ENCODE assay signal across 39 mouse cellular contexts in the genomic region with DNA sequence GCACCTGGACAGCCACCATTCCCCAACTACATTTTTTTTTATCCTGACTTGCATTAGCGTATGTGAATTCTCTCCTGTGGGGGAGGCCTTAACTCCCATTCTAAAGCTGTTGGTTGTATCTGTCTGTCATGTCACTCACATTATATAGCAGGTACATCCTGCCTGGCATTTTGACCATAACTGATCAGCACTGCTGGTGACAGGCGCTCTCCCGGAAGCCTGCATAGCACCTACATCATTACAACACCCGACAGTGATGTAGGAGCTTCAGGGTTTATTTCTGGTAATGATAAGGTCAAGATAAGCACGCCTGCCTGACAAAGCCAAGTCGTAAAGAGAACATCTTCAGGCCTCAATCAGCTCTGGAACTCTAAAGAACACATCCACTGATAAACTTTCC. TPM values are rescaled to one million over a fixed set of nuclear protein-coding genes. Genes with fewer than 3 reads are reported as not detected.
"Had no signal": no experiment of that assay in that cellular context is flagged by ENCODE, and none has a peak within 500 bp of the region (broad histone marks: within the 10 kb centered on the region; RNA-seq: fewer than 3 reads in every experiment).

No protein-coding gene starts in this region.

- H3K9ac ChIP-seq: limb, embryonic 12.5 days; limb, embryonic 13.5 days; limb, embryonic 15.5 days; liver, embryonic 12.5 days; liver, embryonic 13.5 days; liver, embryonic 14.5 days; liver, embryonic 15.5 days; liver, postnatal 0 days; lung, embryonic 14.5 days; lung, embryonic 15.5 days; midbrain, embryonic 12.5 days; midbrain, embryonic 13.5 days; midbrain, embryonic 15.5 days had no signal

- DNase-seq: left cerebral cortex, postnatal 4 days; liver; liver, embryonic 13.5 days; liver, postnatal 0 days; lung, adult 18-20 months; lung, adult 2 months; lung, embryonic 14.5 days; lung, postnatal 10 days; lung, postnatal 14 days; lung, postnatal 36 days; lung, postnatal 4 days; midbrain, embryonic 14.5 days had no signal

- H3K4me3 ChIP-seq: limb, embryonic 10.5 days; limb, embryonic 12.5 days; limb, embryonic 13.5 days; limb, embryonic 15.5 days; liver, embryonic 12.5 days; liver, embryonic 13.5 days; liver, embryonic 15.5 days; lung, embryonic 15.5 days; megakaryocyte, embryonic 14.5 days; midbrain, embryonic 10.5 days; midbrain, embryonic 12.5 days; midbrain, embryonic 13.5 days; midbrain, embryonic 15.5 days; myocyte had no signal

- H3K27ac ChIP-seq: limb, embryonic 10.5 days; limb, embryonic 12.5 days; limb, embryonic 13.5 days; limb, embryonic 15.5 days; liver, embryonic 12.5 days; liver, embryonic 13.5 days; liver, embryonic 14.5 days; liver, embryonic 15.5 days; lung, embryonic 15.5 days; macrophage; midbrain, embryonic 10.5 days; midbrain, embryonic 12.5 days; midbrain, embryonic 13.5 days; midbrain, embryonic 15.5 days had no signal

- H3K36me3 ChIP-seq: limb, embryonic 10.5 days; limb, embryonic 12.5 days; limb, embryonic 13.5 days; limb, embryonic 15.5 days; liver, embryonic 12.5 days; liver, embryonic 13.5 days; liver, embryonic 15.5 days; lung, embryonic 15.5 days; midbrain, embryonic 10.5 days; midbrain, embryonic 12.5 days; midbrain, embryonic 13.5 days; midbrain, embryonic 15.5 days had no signal

- H3K4me1 ChIP-seq: liver, embryonic 13.5 days; liver, embryonic 15.5 days had no signal

- H3K9me3 ChIP-seq: limb, embryonic 10.5 days; limb, embryonic 12.5 days; limb, embryonic 13.5 days; limb, embryonic 15.5 days; liver, embryonic 12.5 days; liver, embryonic 13.5 days; liver, embryonic 15.5 days; lung, embryonic 15.5 days; megakaryocyte, embryonic 14.5 days; midbrain, embryonic 10.5 days; midbrain, embryonic 12.5 days; midbrain, embryonic 13.5 days; midbrain, embryonic 15.5 days had no signal

RNA-seq across cellular contexts. Expression of gene Alox8, which starts 2.6 kb away (rescaled TPM):
- total RNA-seq: liver, adult 2 months; megakaryocyte-erythroid progenitor cell, adult 5-6 weeks had no signal
- polyA plus RNA-seq: limb, embryonic 12.5 days; liver, adult 2 months; liver, embryonic 12.5 days; liver, embryonic 13.5 days; lung, adult 2 months; lung, embryonic 14.5 days; macrophage; midbrain, embryonic 11.5 days; myocyte; neural tube, embryonic 11.5 days had no signal

RNA-seq across cellular contexts. Expression of gene Gucy2e, which starts 36.6 kb away (rescaled TPM):
- total RNA-seq: liver, adult 2 months; megakaryocyte-erythroid progenitor cell, adult 5-6 weeks; monocyte, adult 5-6 weeks had no signal
- polyA plus RNA-seq: limb, embryonic 10.5 days; limb, embryonic 11.5 days; limb, embryonic 12.5 days; liver, adult 2 months; liver, embryonic 12.5 days; liver, embryonic 13.5 days; liver, embryonic 14.5 days; liver, embryonic 15.5 days; liver, embryonic 16.5 days; liver, postnatal 0 days; lung, adult 2 months; lung, embryonic 14.5 days; macrophage; myocyte; neural tube, embryonic 11.5 days had no signal

RNA-seq across cellular contexts. Expression of gene Alox12b, which starts 43.4 kb away (rescaled TPM):
- total RNA-seq: liver, adult 2 months; megakaryocyte progenitor cell, adult 5-6 weeks; megakaryocyte, adult 5-6 weeks; megakaryocyte-erythroid progenitor cell, adult 5-6 weeks; monocyte, adult 5-6 weeks had no signal
- polyA plus RNA-seq: liver, adult 2 months; liver, embryonic 11.5 days; liver, embryonic 12.5 days; liver, embryonic 13.5 days; liver, embryonic 14.5 days; liver, embryonic 15.5 days; liver, embryonic 16.5 days; liver, postnatal 0 days; lung, embryonic 14.5 days; lung, embryonic 15.5 days; lung, embryonic 16.5 days; lung, postnatal 0 days; macrophage; midbrain, embryonic 10.5 days; midbrain, embryonic 11.5 days; midbrain, embryonic 13.5 days; myocyte; neural tube, embryonic 11.5 days had no signal
